Mouse (Mus musculus): ENCODE measurements around the gene Syt5.
"Not testable (repeated sequence)": the region's sequence is repeated elsewhere in the genome, so short reads cannot be mapped to it uniquely, and the experiment has no call there.

Syt5 gene

DNA sequence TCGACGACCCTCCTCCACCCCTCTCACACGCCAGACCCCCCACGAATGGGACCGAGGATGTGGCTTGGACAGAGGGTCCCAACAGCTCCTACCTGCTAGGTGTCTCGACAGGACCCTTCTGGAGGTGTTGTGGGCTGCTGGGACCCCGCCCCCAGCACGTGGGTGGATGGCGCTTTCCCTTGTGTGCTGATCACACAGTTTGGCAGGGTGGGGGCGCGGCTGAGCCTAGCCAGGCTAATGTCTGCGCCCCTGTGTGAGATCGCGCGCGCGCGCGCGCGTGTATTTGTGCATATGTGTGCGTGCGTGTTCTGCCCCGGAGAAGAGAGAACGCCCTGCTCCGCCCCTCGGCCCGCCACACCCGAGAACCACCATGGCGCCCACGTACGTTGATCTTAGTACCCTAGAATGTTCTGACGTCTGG is at the start of gene Syt5:
Gene Syt5 (minus strand): TSS at position 321 of the 421 bp plus-strand sequence.
- DNase-seq (ENCODE audit: low spot score), result no peak

- not testable (repeated sequence) for DNase-seq (ENCODE audit: low spot score)
These were observed 49.7 kb upstream of the Syt5 start for GRCm38 (mm10) chr7:4597046-4597445.

- not testable (repeated sequence) for DNase-seq (ENCODE audit: low spot score)
These were observed 34.1 kb upstream of the Syt5 start for GRCm38 (mm10) chr7:4581481-4581880.

DNA sequence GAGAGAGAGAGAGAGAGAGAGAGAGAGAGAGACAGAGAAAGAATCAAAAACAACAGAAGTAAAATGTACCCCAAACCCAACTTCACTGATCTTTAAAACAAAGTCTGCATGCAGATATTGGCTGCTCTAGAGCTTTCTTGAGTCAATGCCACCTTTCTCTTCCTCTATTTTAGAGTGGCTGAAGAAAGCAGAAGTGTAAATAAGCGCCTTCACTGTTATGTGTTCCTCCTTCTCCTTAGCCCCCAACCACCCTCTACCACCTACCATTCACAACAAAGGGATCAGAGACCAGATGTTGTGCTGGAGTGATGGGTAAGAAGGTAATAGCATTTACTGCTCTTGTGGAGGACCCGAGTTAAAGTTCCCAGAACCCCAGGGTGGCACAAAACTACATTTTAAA is 25.0 kb upstream of the Syt5 start:
- not testable (repeated sequence) for DNase-seq (ENCODE audit: low spot score)

DNA sequence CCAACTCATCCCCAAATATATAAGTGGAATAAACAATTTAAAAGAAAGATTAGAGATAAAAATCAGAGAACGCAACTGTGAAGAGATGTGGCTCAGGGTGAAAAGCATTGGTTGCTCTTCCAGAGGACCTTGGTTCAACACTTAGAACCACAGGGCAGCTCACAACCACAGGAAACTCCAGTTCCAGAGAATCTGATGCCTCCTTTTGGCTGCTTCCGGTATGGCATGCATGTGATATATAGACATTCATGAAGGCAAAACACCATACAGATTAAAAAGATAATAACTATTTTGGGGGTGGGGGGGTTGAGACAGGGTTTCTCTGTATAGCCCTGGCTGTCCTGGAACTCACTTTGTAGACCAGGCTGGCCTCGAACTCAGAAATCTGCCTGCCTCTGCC is 15.3 kb upstream of the Syt5 start:
- DNase-seq (ENCODE audit: low spot score), result no peak

- DNase-seq (ENCODE audit: low spot score), result no peak
These were observed 9.8 kb upstream of the Syt5 start for GRCm38 (mm10) chr7:4557167-4557560.

- peak; percentile 88 for DNase-seq (ENCODE audit: low spot score)
These were observed 9.2 kb upstream of the Syt5 start for GRCm38 (mm10) chr7:4556256-4557166.

GRCm38 (mm10) chr7:4546591-4547131 is 680 bp downstream of the Syt5 start:
- DNase-seq (ENCODE audit: low spot score), result no peak

DNA sequence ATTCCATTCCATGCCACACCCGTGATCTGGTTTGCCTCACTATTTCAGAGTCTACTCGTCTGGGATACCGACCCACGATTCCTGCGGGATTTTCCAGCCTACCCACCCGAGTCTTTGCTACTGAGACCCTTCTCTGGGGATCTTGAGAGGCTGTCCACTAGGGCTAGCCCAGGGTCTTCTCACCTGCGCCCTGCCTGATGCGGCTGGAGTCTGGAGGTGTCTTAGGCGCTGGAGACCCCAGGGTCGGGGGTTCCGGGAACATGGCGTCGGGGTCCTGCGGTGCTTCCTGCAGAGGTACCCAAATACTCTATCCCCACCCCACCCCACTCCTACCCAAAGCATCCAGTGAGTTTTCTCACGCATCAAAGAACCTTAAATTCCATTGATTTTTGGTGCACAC is 1.3 kb downstream of the Syt5 start:
- DNase-seq (ENCODE audit: low spot score), result no peak

DNA sequence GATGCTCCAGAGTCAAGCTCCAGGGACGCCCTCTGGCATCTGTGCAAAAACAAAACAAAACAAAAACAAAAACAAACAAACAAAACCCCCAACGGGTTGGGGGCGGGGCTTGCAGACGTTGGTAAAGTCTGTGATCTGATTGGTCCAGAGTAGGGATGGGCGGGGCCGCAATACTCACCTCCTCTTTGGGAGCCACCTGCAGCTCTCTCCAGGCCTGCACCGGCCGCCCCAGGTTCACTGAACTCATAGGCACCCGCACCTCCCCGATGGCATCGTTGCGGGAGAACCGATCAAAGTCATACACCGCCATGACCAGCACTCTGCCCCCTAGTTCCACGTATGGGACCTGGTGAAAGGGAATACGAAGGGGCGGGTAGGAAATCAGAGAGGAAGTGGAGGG is 5.3 kb downstream of the Syt5 start:
- no peak for DNase-seq (ENCODE audit: low spot score)

- no peak for DNase-seq (ENCODE audit: low spot score)
These were observed 6.0 kb downstream of the Syt5 start for GRCm38 (mm10) chr7:4541344-4541743.

DNA sequence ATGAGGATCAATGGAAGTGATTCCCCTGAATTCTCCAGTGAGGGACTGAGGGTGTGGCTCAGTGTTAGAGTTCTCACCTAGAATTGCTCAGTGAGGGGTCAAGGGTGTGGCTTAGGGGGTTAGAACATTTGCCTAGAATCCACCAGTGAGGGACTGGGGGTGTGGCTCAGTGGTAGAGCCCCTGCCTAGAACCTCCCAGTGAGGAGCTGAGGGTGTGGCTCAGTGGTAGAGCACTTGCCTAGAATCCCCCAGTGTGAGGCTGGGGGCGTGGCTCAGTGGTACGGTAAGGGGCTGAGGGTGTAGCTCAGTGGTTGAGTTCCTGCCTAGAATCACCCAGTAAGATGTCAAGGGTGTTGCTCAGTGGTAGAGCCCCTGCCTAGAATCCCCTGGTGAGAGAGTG is 8.3 kb downstream of the Syt5 start:
- DNase-seq (ENCODE audit: low spot score), result no peak

- DNase-seq (ENCODE audit: low spot score), result no peak
These were observed 10.2 kb downstream of the Syt5 start for GRCm38 (mm10) chr7:4537181-4537580.

- DNase-seq (ENCODE audit: low spot score), result no peak
These were observed 11.0 kb downstream of the Syt5 start for GRCm38 (mm10) chr7:4536369-4536768.

GRCm38 (mm10) chr7:4532005-4532729 is 15.2 kb downstream of the Syt5 start, which contains the start of gene Dnaaf3:
Gene Dnaaf3 (minus strand): TSS chr7:4532453.
- DNase-seq (ENCODE audit: low spot score), result no peak

- not testable (repeated sequence) for DNase-seq (ENCODE audit: low spot score)
These were observed 17.2 kb downstream of the Syt5 start for GRCm38 (mm10) chr7:4530166-4530565.

GRCm38 (mm10) chr7:4527302-4527689 is 20.0 kb downstream of the Syt5 start:
- no peak for DNase-seq (ENCODE audit: low spot score)

GRCm38 (mm10) chr7:4526341-4527301 is 20.7 kb downstream of the Syt5 start:
- DNase-seq (ENCODE audit: low spot score), result peak; percentile 37

DNA sequence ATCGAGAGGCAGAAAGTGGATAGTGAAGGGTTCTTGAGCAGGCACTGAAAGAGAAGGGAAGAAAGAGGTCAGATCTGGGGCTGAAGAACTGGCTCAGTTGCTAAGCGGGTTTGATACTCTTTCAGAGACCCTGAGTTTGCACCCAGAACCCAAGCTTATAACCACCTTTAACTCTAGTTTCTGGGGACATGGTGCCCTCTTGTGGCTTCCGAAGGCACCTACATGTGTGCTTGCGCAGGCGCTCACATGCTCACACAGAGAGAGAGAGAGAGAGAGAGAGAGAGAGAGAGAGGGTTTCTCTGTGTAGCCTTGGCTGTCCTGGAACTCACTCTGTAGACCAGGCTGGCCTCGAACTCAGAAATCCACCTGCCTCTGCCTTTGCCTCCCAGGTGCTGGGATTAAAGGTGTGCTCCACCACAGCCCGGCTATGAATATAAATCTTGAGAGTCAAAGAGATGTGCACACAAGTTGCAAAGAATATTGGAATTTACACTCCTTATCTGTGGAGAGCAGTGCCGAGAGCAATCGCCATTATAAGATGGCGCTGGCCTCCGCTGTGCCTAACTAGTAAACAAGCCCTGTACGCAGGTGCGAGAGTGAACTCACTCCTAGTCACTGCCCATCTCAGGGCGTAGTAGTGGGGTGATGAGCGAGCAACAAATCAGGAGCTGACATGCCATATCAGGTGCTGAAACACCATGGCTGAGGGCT is 23.0 kb downstream of the Syt5 start, which contains the start of gene Tnni3:
Gene Tnni3 (minus strand): TSS at position 18 of the 711 bp plus-strand sequence.
- DNase-seq (ENCODE audit: low spot score), result peak; percentile 16

GRCm38 (mm10) chr7:4523205-4524130 is 23.9 kb downstream of the Syt5 start:
- DNase-seq (ENCODE audit: low spot score), result no peak

Measured in adipocyte (in vitro differentiated cells).